Mouse (Mus musculus) gastrocnemius, postnatal 25 days (tissue): ENCODE measurements around the gene Srxn1. TPM values are rescaled to one million over a fixed set of nuclear protein-coding genes. Genes with fewer than 3 reads are reported as not detected.

Source experiments
- DNase-seq: peaks from one replicate; pipeline ENCODE4 v3.0.0; 2022
- total RNA-seq, 2 experiments: library from RNA; stranded (reverse); gene quantifications; 1 replicate in 1 of 2; 2 replicates in 1 of 2; pipeline ENCODE4 v1.2.3; 2021

Gene Srxn1
- total RNA-seq, 2 experiments from 2014 or later: 18.8 to 24.8 TPM

GRCm38 (mm10) chr2:152119228-152119865 is 14.0 kb downstream of the Srxn1 start:
- DNase-seq: no peak

- no peak for DNase-seq
Measured at GRCm38 (mm10) chr2:152122896-152123295, 17.6 kb downstream of the Srxn1 start.

DNA sequence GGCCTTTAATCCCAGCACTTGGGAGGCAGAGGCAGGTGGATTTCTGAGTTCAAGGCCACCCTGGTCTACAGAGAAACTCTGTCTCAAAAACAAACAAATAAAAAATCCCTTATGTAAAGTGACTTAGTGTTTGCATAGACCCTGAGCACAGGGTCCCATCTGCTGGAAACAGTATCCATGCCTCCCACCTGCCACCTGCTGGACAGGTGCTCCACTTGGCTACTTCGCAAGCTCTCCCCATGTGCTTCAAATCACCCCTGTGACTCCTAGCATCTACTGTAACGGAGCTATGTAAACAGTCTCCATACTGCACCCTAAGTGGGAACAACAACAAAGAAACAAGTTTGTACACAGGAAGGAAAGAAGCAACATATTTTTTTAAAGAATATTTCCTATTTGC is 23.3 kb downstream of the Srxn1 start:
- no peak for DNase-seq

DNA sequence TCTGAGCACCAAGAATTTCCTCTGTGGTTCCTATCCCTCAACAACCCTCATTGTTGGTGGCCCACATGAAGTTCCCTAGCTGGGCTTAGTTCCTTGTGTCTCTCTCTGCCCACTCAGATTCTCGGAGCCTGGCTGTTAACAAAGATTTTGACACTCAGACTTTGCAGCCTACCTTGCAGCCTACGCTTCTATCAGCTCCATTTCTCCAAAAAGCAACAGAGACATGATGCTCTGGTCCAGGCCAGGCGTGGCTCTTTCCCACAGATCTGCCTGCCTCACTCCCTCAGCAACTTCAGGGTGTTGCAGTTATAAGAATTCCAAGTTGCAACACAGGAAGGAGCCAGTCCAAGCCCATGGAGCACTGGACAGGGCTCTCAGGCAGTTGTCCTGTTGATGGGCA is 24.5 kb downstream of the Srxn1 start:
- DNase-seq: no peak

GRCm38 (mm10) chr2:152132016-152132415 is 26.7 kb downstream of the Srxn1 start:
- no peak for DNase-seq

DNA sequence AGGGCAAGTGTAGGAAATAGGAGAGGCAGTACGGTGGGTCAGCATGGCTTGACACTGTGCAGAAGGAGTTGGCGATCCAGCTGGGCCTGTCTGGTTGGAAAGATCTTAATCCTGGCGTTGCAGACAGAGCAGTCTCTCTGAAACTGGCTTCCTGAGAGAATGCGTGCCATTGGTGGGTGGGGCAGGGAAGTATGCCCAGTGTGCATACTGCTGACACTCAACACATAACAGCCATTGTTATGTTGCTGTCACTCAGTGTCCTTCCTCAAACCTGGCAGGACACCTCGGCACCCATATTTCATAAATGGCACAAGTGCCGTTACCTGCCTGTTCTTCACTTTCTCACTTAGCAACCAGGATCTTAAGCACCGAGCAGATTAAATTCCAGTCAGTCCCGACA is 27.4 kb downstream of the Srxn1 start:
- DNase-seq: no peak

DNA sequence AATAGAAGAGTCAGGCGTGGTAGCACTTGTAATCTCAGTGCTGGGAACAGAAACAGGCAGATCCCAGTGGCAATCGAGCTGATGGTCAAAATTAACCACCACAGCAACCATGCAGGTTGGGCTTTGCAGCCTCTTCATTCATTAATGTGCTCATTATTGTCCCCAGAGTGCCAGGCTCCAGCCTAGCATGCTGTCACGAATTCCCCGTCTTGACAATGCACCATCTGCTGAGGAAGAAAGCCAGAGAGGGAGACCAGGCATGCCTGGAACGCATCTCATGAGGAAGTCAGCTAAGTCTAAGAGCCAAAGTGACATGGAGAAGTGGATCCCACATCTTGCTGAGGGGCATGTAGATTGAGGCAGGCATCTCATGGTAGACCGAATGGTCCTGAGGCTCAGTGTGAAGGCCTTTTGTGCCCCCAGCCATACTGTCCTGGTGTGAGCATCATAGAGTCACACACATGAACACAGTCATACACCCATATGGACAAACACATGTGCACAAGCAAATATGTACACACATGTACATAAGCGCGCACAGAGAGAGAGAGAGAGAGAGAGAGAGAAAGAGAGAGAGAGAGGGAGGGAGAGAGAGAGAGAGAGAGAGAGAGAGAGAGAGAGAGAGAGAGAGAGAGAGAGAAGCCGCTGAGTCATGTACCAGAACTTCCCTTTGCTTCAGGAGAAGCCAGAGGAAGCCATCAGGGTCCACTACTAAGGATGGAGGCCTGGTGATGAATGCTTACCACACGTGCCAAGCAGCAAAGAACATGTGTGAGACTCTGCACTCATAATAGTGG is 34.1 kb downstream of the Srxn1 start:
- DNase-seq: no peak

DNA sequence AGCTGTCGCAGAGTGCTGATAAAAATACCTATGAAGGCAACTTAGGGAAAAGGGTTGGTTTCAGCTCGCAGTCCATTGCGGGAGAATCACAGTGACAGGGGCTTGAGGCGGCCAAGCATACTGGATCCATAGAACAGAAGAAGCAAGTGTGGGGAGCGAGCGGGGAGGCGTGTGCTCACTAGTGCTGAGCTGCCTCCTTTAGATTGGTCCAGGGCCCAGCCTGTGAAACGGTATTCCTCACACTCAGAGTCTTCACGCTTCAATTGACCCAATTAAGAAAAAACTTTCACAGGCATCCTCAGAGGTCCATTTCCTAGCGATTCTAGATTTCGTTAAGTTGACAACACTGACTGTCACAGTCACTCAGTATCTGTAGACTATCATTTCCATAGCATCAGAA is 35.6 kb downstream of the Srxn1 start:
- no peak for DNase-seq

DNA sequence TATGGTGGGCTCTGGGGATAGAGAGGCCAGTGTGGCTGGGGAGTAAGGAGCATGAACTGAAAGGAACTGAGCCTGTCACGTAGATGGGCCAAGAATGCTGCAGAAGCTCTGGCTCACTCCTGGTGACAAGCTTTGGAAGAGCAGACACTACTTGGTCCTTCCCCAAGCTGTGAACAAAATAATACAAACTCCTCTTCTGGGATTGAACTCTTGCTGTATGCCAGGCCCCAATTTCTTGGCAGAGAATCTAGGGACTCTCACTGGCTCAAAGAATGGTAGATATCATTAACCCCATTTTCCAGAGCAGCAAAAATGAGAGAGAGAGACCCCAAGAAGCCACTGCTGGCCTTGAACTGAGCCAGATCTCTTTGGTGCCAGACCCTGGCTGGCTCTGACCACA is 36.2 kb downstream of the Srxn1 start:
- no peak for DNase-seq

- DNase-seq: peak; percentile 35
Measured at GRCm38 (mm10) chr2:152142046-152142445, 36.7 kb downstream of the Srxn1 start.

DNA sequence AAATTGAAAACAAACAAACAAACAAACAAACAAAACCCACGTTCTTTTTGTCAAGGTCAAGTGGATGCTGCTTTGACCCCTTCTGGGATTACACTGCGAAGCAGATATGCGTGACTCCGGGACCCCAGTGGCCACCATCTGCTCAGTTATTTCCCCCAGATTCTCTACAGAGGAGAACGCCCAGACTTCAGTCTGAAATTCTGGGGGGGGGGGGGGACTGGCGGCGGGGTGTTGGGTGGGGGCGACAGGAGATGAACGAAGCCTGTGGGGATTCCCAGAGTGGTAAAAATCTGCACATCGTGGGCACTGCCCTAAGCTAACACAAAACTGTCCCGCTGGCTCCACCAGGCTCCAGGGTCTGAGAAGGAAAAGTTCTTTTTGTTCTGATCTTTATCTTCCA is 37.3 kb downstream of the Srxn1 start:
- DNase-seq: no peak

- peak; percentile 82 for DNase-seq
Measured at GRCm38 (mm10) chr2:152143279-152144157, 38.2 kb downstream of the Srxn1 start, which contains the start of gene Tcf15. TSS of gene Tcf15 (plus strand) at chr2:152143561.

DNA sequence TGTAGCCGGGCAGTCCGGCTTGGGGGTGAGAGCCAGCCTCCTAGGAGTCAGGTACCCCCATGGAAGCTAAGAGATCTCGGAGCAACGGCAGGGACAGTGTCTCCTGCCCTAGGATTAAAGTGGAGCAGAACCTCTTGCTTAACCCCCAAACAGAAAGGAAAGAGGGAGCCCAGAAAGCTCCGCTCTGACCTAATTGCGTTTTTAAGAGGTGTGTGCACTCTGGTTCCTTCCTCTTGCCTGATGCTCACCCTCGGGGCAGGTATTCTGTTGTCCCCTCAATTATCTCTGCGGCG is 38.8 kb downstream of the Srxn1 start:
- no peak for DNase-seq

DNA sequence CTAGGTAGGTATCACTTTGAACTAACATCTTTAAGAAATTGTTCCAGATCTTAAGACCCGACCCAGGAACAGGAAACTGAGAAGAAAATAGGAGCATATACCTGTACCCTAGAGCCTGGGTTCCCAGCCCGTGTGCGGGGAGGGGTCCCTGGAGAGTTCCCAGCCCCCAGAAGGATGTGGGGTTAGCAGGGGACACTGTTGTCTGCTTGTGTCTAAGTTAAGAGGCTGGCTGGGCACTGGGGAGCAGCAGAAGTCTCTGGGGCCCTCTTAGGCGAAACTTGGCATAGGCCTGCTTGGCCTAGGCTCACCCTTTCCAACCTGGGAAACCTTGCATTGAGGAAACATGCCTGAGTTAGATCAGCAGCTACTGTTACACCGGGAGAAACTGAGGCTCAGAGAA is 39.2 kb downstream of the Srxn1 start:
- DNase-seq: no peak

DNA sequence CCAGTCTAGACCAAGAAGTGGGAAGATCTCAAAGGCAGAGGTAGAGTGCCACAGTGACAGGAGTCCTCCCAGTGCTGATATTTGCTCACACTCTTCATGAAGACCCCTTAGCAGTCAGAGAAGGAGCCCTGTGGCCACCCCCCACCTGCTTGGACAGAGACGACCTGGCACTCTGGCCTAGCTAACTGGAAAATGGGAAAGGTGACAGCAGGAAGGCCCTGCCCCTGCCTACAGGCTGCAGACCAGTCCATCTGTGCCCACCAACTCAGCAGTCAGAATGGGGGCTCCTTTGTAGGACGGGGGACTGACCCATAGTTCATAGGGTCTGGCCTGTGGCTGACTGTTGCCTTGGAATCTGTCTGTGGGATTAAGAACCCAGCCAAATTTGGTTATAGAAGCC is 40.4 kb downstream of the Srxn1 start:
- no peak for DNase-seq

- peak; percentile 71 for DNase-seq
Measured at GRCm38 (mm10) chr2:152147079-152147478, 41.8 kb downstream of the Srxn1 start.

DNA sequence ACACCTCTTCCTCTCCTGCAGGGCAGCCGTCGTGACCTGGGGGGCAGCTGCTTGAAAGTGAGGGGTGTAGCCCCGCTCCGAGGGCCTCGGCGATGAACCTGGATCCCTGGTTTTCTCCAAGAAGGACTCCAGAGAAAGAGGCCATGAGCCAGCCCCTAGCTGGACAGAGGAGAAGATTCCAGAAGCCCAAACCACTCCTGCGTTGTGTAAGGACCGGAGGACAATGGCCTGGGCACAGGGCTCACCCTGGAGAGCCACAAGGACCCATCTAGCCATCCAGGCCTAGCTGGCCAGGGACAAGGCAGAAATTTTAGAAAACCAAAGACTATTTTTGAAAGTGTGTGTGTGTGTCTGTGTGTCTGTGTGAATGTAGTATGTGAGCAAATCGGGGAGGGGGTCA is 43.4 kb downstream of the Srxn1 start:
- DNase-seq: no peak

GRCm38 (mm10) chr2:152149891-152150290 is 44.6 kb downstream of the Srxn1 start:
- DNase-seq: no peak

GRCm38 (mm10) chr2:152150373-152150772 is 45.1 kb downstream of the Srxn1 start:
- DNase-seq: peak; percentile 61

DNA sequence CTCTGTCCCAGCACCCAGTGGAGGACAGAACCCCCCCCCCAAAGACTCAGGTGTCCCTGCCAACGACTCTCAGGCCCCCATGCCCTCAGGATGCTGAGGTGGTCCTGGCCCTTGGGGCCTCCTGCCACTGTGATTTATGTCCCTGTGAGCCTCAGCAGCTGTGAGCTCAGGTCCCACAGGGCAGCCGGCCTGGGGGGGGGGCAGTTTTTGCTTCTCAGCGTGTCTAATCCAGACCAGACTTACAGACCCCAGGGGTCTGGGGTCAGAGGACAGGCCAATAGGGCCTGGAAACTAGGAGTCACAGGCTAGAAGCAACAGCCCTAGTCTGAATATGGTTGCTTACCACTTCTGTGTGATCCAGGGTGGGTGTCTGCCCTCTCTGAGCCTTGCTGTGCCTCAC is 48.0 kb downstream of the Srxn1 start:
- DNase-seq: no peak

- DNase-seq: peak; percentile 79
Measured at GRCm38 (mm10) chr2:152155414-152156208, 50.3 kb downstream of the Srxn1 start.

DNA sequence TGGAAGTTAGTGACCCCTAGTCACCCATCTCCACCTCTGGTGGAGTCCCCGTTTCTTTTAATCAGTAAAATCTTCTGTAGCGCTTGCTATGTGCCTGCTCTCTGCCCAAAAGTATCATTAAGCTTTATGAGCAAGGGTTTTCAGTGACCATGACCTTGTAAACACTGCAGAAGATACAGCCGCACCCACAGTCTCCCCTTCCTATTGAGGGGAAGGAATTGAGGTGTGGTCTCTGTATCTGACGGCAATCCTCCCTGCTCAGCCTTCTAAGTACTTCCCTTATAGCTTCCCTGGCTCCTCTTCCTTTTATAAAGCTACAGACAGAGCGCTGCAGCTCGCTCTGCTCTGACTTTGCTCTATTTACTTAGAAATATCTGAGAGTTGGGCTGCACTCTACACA is 51.2 kb downstream of the Srxn1 start:
- DNase-seq: no peak
